Comparison of ENCODE assay signal across 9 mouse cellular contexts in genomic region chr9:44709600-44709999, GRCm38 (mm10). TPM values are rescaled to one million over a fixed set of nuclear protein-coding genes. Genes with fewer than 3 reads are reported as not detected.
DNase-seq lines count a peak whose midpoint lies in the region; ATAC-seq lines count a peak whose summit lies in the region.
"Had no signal": no experiment of that assay in that cellular context is flagged by ENCODE, and none has a peak within 500 bp of the region (broad histone marks: within the 10 kb centered on the region; RNA-seq: fewer than 3 reads in every experiment).

No protein-coding gene starts in this region.

- WGBS in embryonic facial prominence, embryonic 10.5 days = 47% methylated on average over 2 of the region's 2 CpGs
- WGBS in midbrain, embryonic 13.5 days = 40% methylated on average over 2 of the region's 2 CpGs

- H3K9me3 ChIP-seq in embryonic facial prominence, embryonic 10.5 days = no peaks in the 10 kb centered on the region
- H3K9me3 ChIP-seq in midbrain, embryonic 13.5 days = no peaks in the 10 kb centered on the region

- H3K4me3 ChIP-seq in embryonic facial prominence, embryonic 10.5 days = peak overlapping the region; percentile 55; the same call in 1 of the 2 replicates
- H3K4me3 ChIP-seq in midbrain, embryonic 13.5 days (replicated peaks) = no peak overlapping the region

- H3K36me3 ChIP-seq in embryonic facial prominence, embryonic 10.5 days (replicated peaks) = peaks cover 97% of the 10 kb centered on the region
- H3K36me3 ChIP-seq in midbrain, embryonic 13.5 days = peaks cover 86% of the 10 kb centered on the region

- H3K9ac ChIP-seq in midbrain, embryonic 13.5 days (replicated peaks) = no peak overlapping the region

- peaks cover 22% of the 10 kb centered on the region for H3K4me1 ChIP-seq in embryonic facial prominence, embryonic 10.5 days
- H3K4me1 ChIP-seq in midbrain, embryonic 13.5 days (replicated peaks) = peaks cover 29% of the 10 kb centered on the region

- peak; percentile 34 for DNase-seq in gastrocnemius, adult 18-20 months (ENCODE audit: low spot score)
- no peak for DNase-seq in gastrocnemius, adult 8-10 months (ENCODE audit: low spot score in 2 of 2)
- DNase-seq in right cerebral cortex, postnatal 4 days = peak; percentile 47
- DNase-seq in right cerebral cortex, adult 18-20 months = no peak
- DNase-seq in embryonic facial prominence, embryonic 10.5 days (ENCODE audit: low spot score) = peak; percentile 59
- DNase-seq in thymus, postnatal 36 days = no peak
- DNase-seq in spleen, postnatal 36 days (ENCODE audit: low spot score in 2 of 2) = no peak

- ATAC-seq in midbrain, embryonic 13.5 days = peak; percentile 26; the same call in 1 of the 2 replicates

- H3K4me2 ChIP-seq in midbrain, embryonic 13.5 days (replicated peaks) = no peak overlapping the region

- peaks cover 14% of the 10 kb centered on the region; the same call in 1 of the 2 replicates for H3K27me3 ChIP-seq in embryonic facial prominence, embryonic 10.5 days (replicated peaks; ENCODE audit: low read depth, poor library complexity, severe bottlenecking)
- H3K27me3 ChIP-seq in midbrain, embryonic 13.5 days = no peaks in the 10 kb centered on the region; the same call in 1 of the 2 replicates

- H3K27ac ChIP-seq in embryonic facial prominence, embryonic 10.5 days (replicated peaks) = peak overlapping the region; percentile 71; the same call in 1 of the 2 replicates
- H3K27ac ChIP-seq in midbrain, embryonic 13.5 days = no peak overlapping the region

RNA-seq across cellular contexts. Expression of gene Phldb1, which starts 25.4 kb away (rescaled TPM):
- 10 to 100 TPM; 29.0 to 35.9 TPM for total RNA-seq in gastrocnemius, adult 18-20 months (2021)
- total RNA-seq in gastrocnemius, adult 8-10 months (2022) = 10 to 100 TPM; 20.0 to 33.0 (median 32.5) TPM
- polyA plus RNA-seq in embryonic facial prominence, embryonic 10.5 days (2016; fragmentation: Nextera tagmentation; extraction: Ambion mirVana) = 48.4 and 51.1 TPM in 2 replicates
- polyA plus RNA-seq in midbrain, embryonic 13.5 days (2015; fragmentation: Nextera tagmentation; extraction: Ambion mirVana) = 47.9 and 55.5 TPM in 2 replicates

RNA-seq across cellular contexts. Expression of gene Treh, which starts 36.6 kb away (rescaled TPM):
- total RNA-seq in gastrocnemius, adult 18-20 months (2021) = not detected
- not detected for total RNA-seq in gastrocnemius, adult 8-10 months (2022)
- not detected in 2 replicates for polyA plus RNA-seq in embryonic facial prominence, embryonic 10.5 days (2016; fragmentation: Nextera tagmentation; extraction: Ambion mirVana)
- not detected in 2 replicates for polyA plus RNA-seq in midbrain, embryonic 13.5 days (2015; fragmentation: Nextera tagmentation; extraction: Ambion mirVana)
- total RNA-seq: left cerebral cortex, adult 18-20 months had no signal

RNA-seq across cellular contexts. Expression of gene Arcn1, which starts 58.0 kb away (rescaled TPM):
- total RNA-seq in gastrocnemius, adult 18-20 months (2021) = 10 to 100 TPM; 70.7 to 81.5 TPM
- 10 to 100 TPM; 73.3 to 85.5 (median 80.4) TPM for total RNA-seq in gastrocnemius, adult 8-10 months (2022)
- 169 and 171 TPM in 2 replicates for polyA plus RNA-seq in embryonic facial prominence, embryonic 10.5 days (2016; fragmentation: Nextera tagmentation; extraction: Ambion mirVana)
- polyA plus RNA-seq in midbrain, embryonic 13.5 days (2015; fragmentation: Nextera tagmentation; extraction: Ambion mirVana) = 142 and 145 TPM in 2 replicates

RNA-seq across cellular contexts. Expression of gene Ift46, which starts 58.1 kb away (rescaled TPM):
- 10 to 100 TPM; 23.3 to 27.5 TPM for total RNA-seq in gastrocnemius, adult 18-20 months (2021)
- 10 to 100 TPM; 18.0 to 33.4 (median 22.4) TPM for total RNA-seq in gastrocnemius, adult 8-10 months (2022)
- polyA plus RNA-seq in embryonic facial prominence, embryonic 10.5 days (2016; fragmentation: Nextera tagmentation; extraction: Ambion mirVana) = 133 and 139 TPM in 2 replicates
- polyA plus RNA-seq in midbrain, embryonic 13.5 days (2015; fragmentation: Nextera tagmentation; extraction: Ambion mirVana) = 171 and 183 TPM in 2 replicates

Comparison
In these comparisons a context has a peak if more than half of its experiments do, and no peak if none do; other contexts are left out.
1. DNase-seq: peak in gastrocnemius, adult 18-20 months (single experiment), right cerebral cortex, postnatal 4 days (single experiment) and embryonic facial prominence, embryonic 10.5 days (single experiment); none in gastrocnemius, adult 8-10 months (0 of 2), right cerebral cortex, adult 18-20 months (single experiment), thymus, postnatal 36 days (0 of 2) and spleen, postnatal 36 days (0 of 2).